Mouse (Mus musculus) hindbrain, postnatal 0 days (tissue): Measurements from ENCODE around the gene Hsd17b14. TPM values are rescaled to one million over a fixed set of nuclear protein-coding genes. Genes with fewer than 3 reads are reported as not detected.

Experiments used
- ATAC-seq: fragments of 200-750 bp; cut with Nextera tagmentation; 2 replicates; pipeline ENCODE4 v1.8.0; 2017; ENCODE audit warnings: mild to moderate bottlenecking, moderate TSS enrichment, moderate library complexity
- DNase-seq: peaks from one replicate; pipeline ENCODE4 v3.0.0-alpha.2; 2015; ENCODE audit warnings: low spot score
- H3K27ac ChIP-seq: fragments of 300-500 bp; sonication (generic); 2 replicates; pipeline ENCODE4 v1.5.1; 2014; ENCODE audit warnings: mild to moderate bottlenecking
- H3K27me3 ChIP-seq: fragments of 300-500 bp; sonication (generic); 2 replicates; pipeline ENCODE4 v1.6.1; 2014; ENCODE audit warnings: low read length, mixed read lengths; ENCODE audit not compliant: insufficient read depth
- H3K36me3 ChIP-seq: fragments of 300-500 bp; sonication (generic); 2 replicates; pipeline ENCODE4 v1.6.1; 2014; ENCODE audit warnings: low read length, mixed read lengths; ENCODE audit not compliant: insufficient read depth
- H3K4me1 ChIP-seq: fragments of 300-500 bp; sonication (generic); 2 replicates; pipeline ENCODE4 v1.6.1; 2014; ENCODE audit warnings: antibody characterized with exemption, low read length, mixed read lengths; ENCODE audit not compliant: insufficient read depth
- H3K4me2 ChIP-seq: fragments of 300-500 bp; sonication (generic); 2 replicates; pipeline ENCODE4 v1.6.1; 2014; ENCODE audit warnings: low read depth, mild to moderate bottlenecking, low read length, moderate library complexity, mixed read lengths
- H3K4me3 ChIP-seq: fragments of 300-500 bp; sonication (generic); 2 replicates; pipeline ENCODE4 v1.5.1; 2014; ENCODE audit warnings: low read length
- H3K9ac ChIP-seq: fragments of 300-500 bp; sonication (generic); replicated peaks from 2 replicates; pipeline ENCODE4 v1.6.1; 2014; ENCODE audit warnings: mild to moderate bottlenecking, low read length, moderate library complexity, mixed read lengths
- H3K9me3 ChIP-seq: fragments of 300-500 bp; sonication (generic); 2 replicates; pipeline ENCODE4 v1.6.1; 2016; ENCODE audit warnings: low read length, mixed read lengths
- CTCF ChIP-seq: IDR thresholded peaks from 2 replicates; pipeline ENCODE4 v1.5.1; 2016; ENCODE audit warnings: antibody characterized with exemption, control low read depth, low read depth
- WGBS: fragments of 180-500 bp; shearing (Covaris S2); extraction: QIAGEN DNeasy Blood & Tissue Kit; methylation state at CpG from one replicate; pipeline ENCODE4 v1.1.7; 2014; 5-methylcytosine and 5-hydroxymethylcytosine counted together
- polyA plus RNA-seq: library from polyadenylated mRNA; unstranded; fragments of >200 nt; fragmentation: Nextera tagmentation; extraction: Ambion mirVana; gene quantifications from 2 replicates; pipeline ENCODE4 v1.2.1, GENCODE M21; 2015
- total RNA-seq: library from RNA; depleted of rRNA; stranded (reverse); fragments of >200 nt; gene quantifications from 2 replicates; pipeline ENCODE4 v1.2.3, GENCODE M21; 2014

Hsd17b14 gene
- total and polyA plus RNA-seq, 2 experiments from 2014 or later, result 0.89 TPM; not detected in 1

GRCm38 (mm10) chr7:45558907-45559306 is 4.2 kb downstream of the Hsd17b14 start:
- Histone ChIP-seq H3K36me3 (no peaks in the 10 kb centered on the region), H3K4me3 (no peak overlapping the region), H3K4me2 (no peak overlapping the region), H3K27ac (no peak overlapping the region), H3K9me3 (no peaks in the 10 kb centered on the region), H3K9ac (no peak overlapping the region), H3K4me1 (no peaks in the 10 kb centered on the region), H3K27me3 (no peaks in the 10 kb centered on the region)
- no peak for TF ChIP-seq CTCF
- ATAC-seq, result no peak
- DNase-seq, result no peak
- 57% methylated on average over 6 of the region's 6 CpGs for WGBS

GRCm38 (mm10) chr7:45560241-45560640 is 5.5 kb downstream of the Hsd17b14 start:
- no peak overlapping the region for H3K4me3 ChIP-seq
- H3K36me3 ChIP-seq, result no peaks in the 10 kb centered on the region
- no peak for TF ChIP-seq CTCF
- no peak overlapping the region for H3K9ac ChIP-seq
- no peak overlapping the region for H3K4me2 ChIP-seq
- H3K9me3 ChIP-seq, result no peaks in the 10 kb centered on the region
- ATAC-seq (no peak), DNase-seq (no peak)
- no peaks in the 10 kb centered on the region for H3K27me3 ChIP-seq
- WGBS, result 81% methylated on average over 7 of the region's 7 CpGs
- no peaks in the 10 kb centered on the region for H3K4me1 ChIP-seq
- no peak overlapping the region for H3K27ac ChIP-seq

DNA sequence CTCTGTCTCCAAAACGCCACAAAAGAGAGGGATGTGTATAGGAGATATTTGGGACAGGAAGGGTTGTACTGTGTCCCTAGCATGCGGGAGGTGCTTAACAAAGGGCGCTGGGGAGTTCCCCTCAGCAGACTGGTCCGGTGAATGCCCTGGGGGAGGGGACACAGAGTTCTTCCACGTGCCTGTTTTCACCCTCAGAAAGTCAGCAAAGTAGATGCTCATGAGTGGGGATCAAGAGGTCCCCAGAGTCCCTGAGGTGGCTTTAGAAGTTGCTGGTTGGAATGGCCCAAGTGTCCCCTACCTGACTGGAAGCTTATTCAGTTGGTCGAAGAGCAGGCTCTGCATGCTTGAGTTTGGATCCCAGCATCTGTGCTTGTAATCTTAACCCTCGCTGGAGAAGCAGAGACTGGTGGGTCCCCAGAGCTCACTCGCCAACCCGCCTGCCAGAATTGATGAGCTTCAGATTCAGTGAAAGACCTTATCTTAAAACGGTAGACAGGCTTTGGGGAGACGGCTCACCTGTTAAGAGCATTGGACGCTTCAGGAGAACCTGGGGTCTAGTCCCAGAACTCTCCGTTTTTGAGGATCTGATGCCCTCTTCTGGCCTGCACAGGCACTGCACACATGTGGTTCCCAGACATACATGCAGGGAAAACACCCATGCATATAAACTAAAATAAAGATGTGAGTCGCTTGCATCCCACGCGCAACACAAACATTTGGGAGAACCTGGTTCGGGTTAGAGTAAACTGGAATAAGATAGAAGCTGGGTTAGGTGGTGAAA is 6.3 kb downstream of the Hsd17b14 start:
- Histone ChIP-seq H3K4me2 (peak overlapping the region; percentile 27; the same call in 1 of the 2 replicates), H3K9me3 (no peaks in the 10 kb centered on the region), H3K27me3 (no peaks in the 10 kb centered on the region), H3K4me3 (no peak overlapping the region), H3K4me1 (no peaks in the 10 kb centered on the region), H3K9ac (no peak overlapping the region), H3K36me3 (no peaks in the 10 kb centered on the region), H3K27ac (no peak overlapping the region)
- 24% methylated on average over 17 of the region's 17 CpGs for WGBS
- ATAC-seq, result peak; percentile 72; the same call in 1 of the 2 replicates
- DNase-seq, result peak; percentile 84
- TF ChIP-seq CTCF, result peak; percentile 95

- Histone ChIP-seq H3K27ac (no peak overlapping the region), H3K4me1 (no peaks in the 10 kb centered on the region), H3K9me3 (no peaks in the 10 kb centered on the region), H3K27me3 (no peaks in the 10 kb centered on the region), H3K4me3 (no peak overlapping the region), H3K9ac (no peak overlapping the region), H3K4me2 (no peak overlapping the region; the same call in 1 of the 2 replicates), H3K36me3 (no peaks in the 10 kb centered on the region)
- DNase-seq (no peak), ATAC-seq (no peak)
- WGBS, result 54% methylated on average over 12 of the region's 12 CpGs
- TF ChIP-seq CTCF, result no peak
These were observed 7.2 kb downstream of the Hsd17b14 start for GRCm38 (mm10) chr7:45561624-45562520.

GRCm38 (mm10) chr7:45564811-45565210 is 10.1 kb downstream of the Hsd17b14 start:
- Histone ChIP-seq H3K36me3 (no peaks in the 10 kb centered on the region), H3K9me3 (no peaks in the 10 kb centered on the region), H3K4me3 (no peak overlapping the region), H3K27me3 (no peaks in the 10 kb centered on the region), H3K4me2 (no peak overlapping the region), H3K4me1 (0 out of 2 replicates have a peak, but pooled peaks cover 7% of the 10 kb centered on the region), H3K27ac (no peak overlapping the region), H3K9ac (no peak overlapping the region)
- ATAC-seq (no peak), DNase-seq (no peak)
- WGBS, result 76% methylated on average over 2 of the region's 2 CpGs
- no peak for TF ChIP-seq CTCF

GRCm38 (mm10) chr7:45565446-45565845 is 10.8 kb downstream of the Hsd17b14 start:
- Histone ChIP-seq H3K4me1 (0 out of 2 replicates have a peak, but pooled peaks cover 7% of the 10 kb centered on the region), H3K4me3 (no peak overlapping the region), H3K4me2 (no peak overlapping the region), H3K9me3 (no peaks in the 10 kb centered on the region), H3K36me3 (no peaks in the 10 kb centered on the region), H3K27me3 (no peaks in the 10 kb centered on the region), H3K27ac (no peak overlapping the region), H3K9ac (no peak overlapping the region)
- ATAC-seq, result no peak
- TF ChIP-seq CTCF, result no peak
- WGBS, result 92% methylated on average over 9 of the region's 9 CpGs
- no peak for DNase-seq
